Mouse (Mus musculus) neural tube, embryonic 11.5 days (tissue): ENCODE measurements around the gene Hps3. TPM values are rescaled to one million over a fixed set of nuclear protein-coding genes. Genes with fewer than 3 reads are reported as not detected.

ENCODE experiments used
- ATAC-seq: fragments of 200-750 bp; cut with Nextera tagmentation; 2 replicates; pipeline ENCODE4 v1.8.0; 2017; ENCODE audit warnings: moderate number of reproducible peaks, mild to moderate bottlenecking, moderate TSS enrichment, moderate library complexity; ENCODE audit not compliant: insufficient read depth, low FRiP score, low TSS enrichment
- DNase-seq: peaks from one replicate; pipeline ENCODE4 v3.0.0-alpha.2; 2015; ENCODE audit warnings: low spot score
- H3K27ac ChIP-seq: fragments of 300-500 bp; sonication (generic); 2 replicates; pipeline ENCODE4 v1.5.1; 2014; ENCODE audit warnings: low read depth, mild to moderate bottlenecking, low read length
- H3K27me3 ChIP-seq: fragments of 300-500 bp; sonication (generic); 2 replicates; pipeline ENCODE4 v1.6.1; 2014; ENCODE audit warnings: mild to moderate bottlenecking, low read length, mixed read lengths; ENCODE audit not compliant: control insufficient read depth, insufficient read depth
- H3K36me3 ChIP-seq: fragments of 300-500 bp; sonication (generic); 2 replicates; pipeline ENCODE4 v1.6.1; 2014; ENCODE audit warnings: mild to moderate bottlenecking, low read length, moderate library complexity, mixed read lengths; ENCODE audit not compliant: control insufficient read depth, insufficient read depth
- H3K4me1 ChIP-seq: fragments of 300-500 bp; sonication (generic); 2 replicates; pipeline ENCODE4 v1.6.1; 2014; ENCODE audit warnings: low read length, mixed read lengths; ENCODE audit not compliant: control insufficient read depth, insufficient read depth
- H3K4me2 ChIP-seq: fragments of 300-500 bp; sonication (generic); 2 replicates; pipeline ENCODE4 v1.6.1; 2014; ENCODE audit warnings: low read depth, mild to moderate bottlenecking, moderate library complexity
- H3K4me3 ChIP-seq: fragments of 300-500 bp; sonication (generic); 2 replicates; pipeline ENCODE4 v1.5.1; 2014; ENCODE audit warnings: low read depth, low read length
- H3K9ac ChIP-seq: fragments of 300-500 bp; sonication (generic); 2 replicates; pipeline ENCODE4 v1.6.1; 2014; ENCODE audit warnings: mild to moderate bottlenecking, low read length
- H3K9me3 ChIP-seq: fragments of 300-500 bp; sonication (generic); 2 replicates; pipeline ENCODE4 v1.6.1; 2016; ENCODE audit warnings: low read length; ENCODE audit not compliant: control insufficient read depth
- WGBS: fragments of 180-500 bp; shearing (Covaris S2); extraction: QIAGEN DNeasy Blood & Tissue Kit; methylation state at CpG from one replicate; pipeline ENCODE4 v1.1.7; 2014; 5-methylcytosine and 5-hydroxymethylcytosine counted together
- polyA plus RNA-seq: library from polyadenylated mRNA; unstranded; fragments of >200 nt; fragmentation: Nextera tagmentation; extraction: Ambion mirVana; gene quantifications from 2 replicates; pipeline ENCODE4 v1.2.1, GENCODE M21; 2014

The Hps3 gene
- polyA plus RNA-seq, 1 experiment from 2014 or later: 13.0 TPM

DNA sequence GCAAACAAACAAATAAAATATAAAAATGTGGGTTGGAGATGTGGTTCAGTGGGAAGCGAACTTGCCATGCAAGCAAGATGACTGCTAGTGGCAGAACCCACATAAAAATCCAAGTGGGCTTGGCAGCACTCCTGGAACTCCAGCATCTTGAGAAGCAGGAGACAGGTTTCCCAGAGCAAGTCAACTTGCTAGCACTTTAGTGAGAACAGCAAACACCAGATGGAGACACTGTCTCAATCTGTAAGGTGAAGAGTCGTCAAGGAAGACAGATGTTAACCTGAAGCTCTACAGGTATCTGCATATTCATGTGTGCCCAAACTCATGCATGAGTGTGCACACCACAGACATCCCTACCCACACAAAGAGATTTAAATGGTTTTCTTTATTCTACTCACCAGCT is 35.6 kb downstream of the Hps3 start:
- no peaks in the 10 kb centered on the region for H3K27me3 ChIP-seq
- 80% methylated on average over 2 of the region's 2 CpGs for WGBS
- H3K36me3 ChIP-seq: no peaks in the 10 kb centered on the region
- DNase-seq (no peak), ATAC-seq (no peak)
- H3K4me2 ChIP-seq: no peak overlapping the region
- H3K9me3 ChIP-seq: no peaks in the 10 kb centered on the region
- no peaks in the 10 kb centered on the region for H3K4me1 ChIP-seq
- no peak overlapping the region for H3K4me3 ChIP-seq
- no peak overlapping the region for H3K9ac ChIP-seq
- no peak overlapping the region for H3K27ac ChIP-seq

DNA sequence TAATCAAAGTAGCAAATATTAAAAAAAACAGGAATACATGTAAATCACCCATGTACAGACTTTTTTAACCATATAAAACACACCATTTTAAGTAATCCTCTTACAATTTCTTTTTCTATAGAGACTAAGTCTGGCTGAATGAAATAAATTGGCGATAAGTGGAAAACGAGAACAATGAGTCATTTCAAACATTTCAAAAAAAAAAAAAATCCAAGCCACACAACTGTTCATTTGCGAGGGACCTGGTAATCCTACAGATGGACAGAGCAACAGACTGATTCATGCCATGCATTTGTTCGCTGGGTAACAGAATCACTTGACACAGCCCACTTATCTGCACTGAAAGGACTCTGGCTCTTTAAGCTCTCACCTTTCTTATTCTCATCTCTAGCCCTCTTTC is 42.7 kb downstream of the Hps3 start:
- DNase-seq (no peak), ATAC-seq (no peak)
- Histone ChIP-seq H3K9ac (no peak overlapping the region), H3K9me3 (no peaks in the 10 kb centered on the region), H3K4me2 (no peak overlapping the region), H3K4me1 (no peaks in the 10 kb centered on the region), H3K36me3 (no peaks in the 10 kb centered on the region), H3K4me3 (no peak overlapping the region), H3K27me3 (no peaks in the 10 kb centered on the region), H3K27ac (no peak overlapping the region)
- 87% methylated on average over 4 of the region's 4 CpGs for WGBS

DNA sequence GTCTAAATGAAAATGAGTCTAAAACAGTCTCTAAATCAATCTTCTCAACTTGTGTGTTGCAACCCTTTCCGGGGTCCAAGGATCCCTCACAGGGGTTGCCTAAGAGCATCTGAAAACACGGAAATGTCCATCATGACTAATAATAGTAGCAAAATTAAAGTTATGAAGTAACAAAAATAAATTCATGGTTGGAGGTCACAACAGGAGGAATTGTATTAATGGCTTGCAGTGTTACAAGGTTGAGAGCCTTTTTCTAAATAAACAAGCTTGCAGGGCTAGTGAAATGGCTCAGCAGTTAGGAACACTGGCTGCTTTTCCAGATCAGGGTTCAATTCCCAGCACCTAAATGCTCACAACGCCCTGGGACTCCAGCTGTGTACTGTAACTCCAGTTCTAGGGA is 45.1 kb downstream of the Hps3 start:
- no peaks in the 10 kb centered on the region for H3K27me3 ChIP-seq
- no peak overlapping the region for H3K27ac ChIP-seq
- no peak for ATAC-seq
- no peak overlapping the region for H3K4me3 ChIP-seq
- no peak overlapping the region for H3K4me2 ChIP-seq
- 92% methylated on average over 3 of the region's 3 CpGs for WGBS
- no peaks in the 10 kb centered on the region for H3K36me3 ChIP-seq
- H3K9ac ChIP-seq: no peak overlapping the region
- DNase-seq: no peak
- no peaks in the 10 kb centered on the region for H3K4me1 ChIP-seq
- H3K9me3 ChIP-seq: no peaks in the 10 kb centered on the region

DNA sequence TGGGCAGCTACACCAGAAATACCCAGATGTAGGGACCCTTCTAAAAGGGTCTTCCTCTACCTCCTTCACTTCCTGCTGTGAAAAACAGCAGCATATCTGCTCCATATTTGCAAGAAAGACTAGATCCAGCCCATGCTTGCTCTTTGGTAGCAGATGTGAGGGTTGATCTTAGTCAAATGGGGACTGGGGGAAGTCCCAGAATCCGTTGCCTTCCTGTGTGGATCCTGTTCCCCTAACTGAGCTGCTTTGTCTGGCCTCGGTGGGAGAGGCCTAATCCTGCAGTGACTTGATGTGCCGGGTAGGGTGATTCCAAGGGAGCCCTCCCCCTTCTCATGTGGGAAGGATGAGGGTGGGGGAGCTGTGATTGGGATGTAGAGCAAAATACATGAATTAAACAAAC is 49.0 kb downstream of the Hps3 start:
- WGBS: 43% methylated on average over 3 of the region's 3 CpGs
- H3K4me2 ChIP-seq: no peak overlapping the region
- no peak overlapping the region for H3K9ac ChIP-seq
- no peak overlapping the region for H3K4me3 ChIP-seq
- DNase-seq (no peak), ATAC-seq (no peak)
- H3K27me3 ChIP-seq: no peaks in the 10 kb centered on the region
- no peaks in the 10 kb centered on the region for H3K4me1 ChIP-seq
- no peaks in the 10 kb centered on the region for H3K36me3 ChIP-seq
- H3K9me3 ChIP-seq: no peaks in the 10 kb centered on the region
- no peak overlapping the region for H3K27ac ChIP-seq

DNA sequence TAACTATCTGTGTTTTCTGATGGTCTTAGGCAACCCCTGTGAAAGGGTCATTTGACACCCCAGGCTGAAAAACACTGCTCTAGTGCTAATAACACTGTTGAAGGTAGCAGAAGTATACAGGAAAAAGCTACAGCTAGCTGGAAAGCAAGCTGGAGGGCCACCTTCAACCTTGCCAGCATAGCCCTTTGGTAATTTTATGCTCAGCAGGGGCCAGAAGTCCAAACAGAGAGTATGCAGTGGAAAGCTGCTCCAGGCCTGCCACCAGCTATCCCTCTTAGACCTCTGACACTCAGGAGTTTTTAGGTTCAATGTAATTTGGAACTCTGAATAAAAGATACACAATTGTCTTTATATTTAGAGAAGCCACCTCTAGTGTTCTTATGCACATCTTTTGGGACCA is 52.3 kb downstream of the Hps3 start:
- Histone ChIP-seq H3K9me3 (no peaks in the 10 kb centered on the region), H3K4me2 (no peak overlapping the region), H3K27ac (no peak overlapping the region), H3K4me1 (no peaks in the 10 kb centered on the region), H3K4me3 (no peak overlapping the region), H3K36me3 (no peaks in the 10 kb centered on the region), H3K27me3 (no peaks in the 10 kb centered on the region), H3K9ac (no peak overlapping the region)
- ATAC-seq: no peak
- DNase-seq: no peak

DNA sequence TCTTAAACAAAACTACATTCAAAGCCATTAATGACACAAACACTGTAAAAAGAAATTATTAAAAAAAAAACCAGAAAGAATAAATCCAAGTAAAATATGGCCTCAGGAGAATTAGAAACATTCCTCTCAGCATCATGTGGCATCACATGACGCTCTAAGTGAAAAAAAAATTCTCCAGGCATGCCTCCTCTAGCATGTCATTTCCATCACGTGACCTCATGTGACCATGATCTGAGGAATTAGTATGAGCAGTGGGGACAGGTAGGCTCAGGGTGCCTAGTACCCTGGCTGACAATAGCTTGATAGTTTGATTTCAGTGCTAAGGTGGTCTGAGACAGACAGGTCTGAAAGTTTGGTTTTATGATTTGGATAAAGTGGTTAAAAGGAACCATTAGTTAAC is 54.0 kb downstream of the Hps3 start:
- ATAC-seq: no peak
- Histone ChIP-seq H3K9ac (no peak overlapping the region), H3K4me1 (no peaks in the 10 kb centered on the region), H3K27ac (no peak overlapping the region), H3K27me3 (no peaks in the 10 kb centered on the region), H3K9me3 (no peaks in the 10 kb centered on the region), H3K4me2 (no peak overlapping the region), H3K36me3 (no peaks in the 10 kb centered on the region), H3K4me3 (no peak overlapping the region)
- WGBS: 93% methylated on average over 2 of the region's 2 CpGs
- DNase-seq: no peak

DNA sequence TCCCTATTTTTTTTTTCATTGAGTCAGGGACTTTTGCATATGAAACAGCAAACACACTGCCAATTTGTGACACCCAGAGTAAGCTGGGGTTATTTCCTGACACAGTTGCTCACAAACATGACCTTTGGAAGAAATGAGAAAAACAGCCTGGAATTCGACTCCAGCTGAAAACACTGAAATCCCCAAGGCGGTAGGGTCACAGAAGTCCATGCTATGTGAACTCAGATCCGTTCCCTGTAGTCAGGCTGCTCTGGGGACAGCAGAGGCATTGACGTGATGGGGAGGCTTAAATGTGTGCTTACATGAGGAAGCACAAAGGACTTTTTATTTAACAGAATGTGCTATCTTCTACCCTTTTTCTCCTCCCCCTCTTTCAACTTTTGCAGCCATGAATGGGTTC is 56.6 kb downstream of the Hps3 start:
- no peaks in the 10 kb centered on the region for H3K9me3 ChIP-seq
- no peaks in the 10 kb centered on the region for H3K27me3 ChIP-seq
- H3K4me3 ChIP-seq: no peak overlapping the region
- no peak for DNase-seq
- H3K9ac ChIP-seq: no peak overlapping the region
- no peak overlapping the region for H3K4me2 ChIP-seq
- WGBS: 45% methylated on average over 4 of the region's 4 CpGs
- ATAC-seq: no peak
- no peaks in the 10 kb centered on the region for H3K36me3 ChIP-seq
- H3K4me1 ChIP-seq: no peaks in the 10 kb centered on the region
- H3K27ac ChIP-seq: no peak overlapping the region

DNA sequence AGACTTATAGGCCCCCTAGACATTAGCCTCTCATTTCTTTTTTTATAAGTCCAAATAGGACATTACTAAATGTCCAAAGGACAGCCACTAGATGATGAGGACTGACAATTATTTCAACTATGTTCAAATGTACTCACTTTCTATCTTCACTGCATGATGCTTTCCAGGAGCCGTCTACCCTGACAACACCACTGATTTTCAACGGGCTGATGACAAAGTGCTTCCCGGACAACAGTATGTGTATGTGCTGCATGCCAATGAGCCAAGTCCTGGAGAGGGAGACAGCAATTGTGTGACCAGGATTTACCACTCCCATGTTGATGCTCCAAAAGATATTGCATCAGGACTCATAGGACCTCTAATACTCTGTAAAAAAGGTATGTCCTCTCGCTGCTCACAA is 69.0 kb downstream of the Hps3 start:
- H3K27ac ChIP-seq: no peak overlapping the region
- H3K36me3 ChIP-seq: no peaks in the 10 kb centered on the region
- no peak overlapping the region for H3K9ac ChIP-seq
- H3K4me1 ChIP-seq: no peaks in the 10 kb centered on the region
- H3K4me3 ChIP-seq: no peak overlapping the region
- no peaks in the 10 kb centered on the region for H3K9me3 ChIP-seq
- H3K27me3 ChIP-seq: no peaks in the 10 kb centered on the region
- ATAC-seq (no peak), DNase-seq (no peak)
- 67% methylated on average over 4 of the region's 4 CpGs for WGBS
- no peak overlapping the region for H3K4me2 ChIP-seq

DNA sequence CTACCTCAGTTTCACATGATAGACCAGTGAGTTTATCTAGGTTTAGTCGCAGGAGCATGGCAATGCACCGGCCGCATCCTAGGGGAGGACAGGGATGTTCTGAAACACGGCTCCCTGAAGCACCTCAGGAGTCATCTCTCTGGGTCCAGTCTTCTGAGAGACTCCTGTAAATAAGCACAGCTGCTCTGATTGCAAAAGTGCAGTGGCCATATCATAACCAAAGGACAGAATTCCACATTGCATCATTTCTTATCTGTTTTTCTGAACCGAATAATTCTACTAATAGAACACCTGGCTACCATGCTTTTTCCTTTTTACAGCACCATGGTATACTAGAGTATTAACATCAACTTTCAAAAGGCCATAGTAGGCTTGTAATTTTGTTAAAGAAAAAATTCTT is 69.9 kb downstream of the Hps3 start:
- 90% methylated on average over 5 of the region's 5 CpGs for WGBS
- no peak for ATAC-seq
- H3K9me3 ChIP-seq: no peaks in the 10 kb centered on the region

More for the DNA sequence above, 69.9 kb downstream of the Hps3 start:
- H3K4me2 ChIP-seq: no peak overlapping the region
- H3K27me3 ChIP-seq: no peaks in the 10 kb centered on the region
- H3K4me1 ChIP-seq: no peaks in the 10 kb centered on the region
- no peak overlapping the region for H3K27ac ChIP-seq
- no peak overlapping the region for H3K9ac ChIP-seq
- DNase-seq: no peak
- H3K4me3 ChIP-seq: no peak overlapping the region
- no peaks in the 10 kb centered on the region for H3K36me3 ChIP-seq
